Mouse (Mus musculus) MEL (cell line): ENCODE measurements around the gene Fdps. TPM values are rescaled to one million over a fixed set of nuclear protein-coding genes. Genes with fewer than 3 reads are reported as not detected.

ENCODE experiments used
- DNase-seq: peaks from one replicate; pipeline ENCODE4 v3.0.0; 2011; ENCODE audit warnings: low read depth, low spot score
- H3K27ac ChIP-seq: 2 replicates; pipeline ENCODE4 v1.5.1; 2012; ENCODE audit warnings: low read depth, mild to moderate bottlenecking, control low read depth, low read length, moderate library complexity; ENCODE audit not compliant: control insufficient read depth
- H3K27me3 ChIP-seq, 2 experiments: fragments of 150-350 bp in 1 of 2; sonication (generic) in 1 of 2; 2 replicates each; pipeline ENCODE4 v1.6.1; 2012; ENCODE audit warnings: low read length in 2 of 2, mild to moderate bottlenecking in 2 of 2, improper control_type of control experiment in 1 of 2, moderate library complexity in 1 of 2; ENCODE audit not compliant: insufficient read depth in 2 of 2, control insufficient read depth in 1 of 2
- H3K36me3 ChIP-seq, 2 experiments: 2 replicates each; pipeline ENCODE4 v1.6.1; 2012 to 2014; ENCODE audit warnings: low read length in 2 of 2, improper control_type of control experiment in 1 of 2, inconsistent platforms in 1 of 2, mild to moderate bottlenecking in 1 of 2; ENCODE audit not compliant: insufficient read depth in 2 of 2, control insufficient read depth in 1 of 2
- H3K4me1 ChIP-seq, 2 experiments: fragments of 150-350 bp in 1 of 2; sonication (generic) in 1 of 2; 2 replicates each; pipeline ENCODE4 v1.6.1; 2012; ENCODE audit warnings: low read length in 2 of 2, improper control_type of control experiment in 1 of 2, mild to moderate bottlenecking in 1 of 2; ENCODE audit not compliant: insufficient read depth in 2 of 2, control insufficient read depth in 1 of 2
- H3K4me3 ChIP-seq, 2 experiments: fragments of 150-350 bp in 1 of 2; sonication (generic) in 1 of 2; 2 replicates each; pipeline ENCODE4 v1.5.1; 2012; ENCODE audit warnings: low read depth in 2 of 2, low read length in 2 of 2, mild to moderate bottlenecking in 2 of 2, moderate library complexity in 2 of 2, control low read depth in 1 of 2, improper control_type of control experiment in 1 of 2; ENCODE audit not compliant: control insufficient read depth in 1 of 2, insufficient read depth in 1 of 2
- H3K79me2 ChIP-seq: 2 replicates; pipeline ENCODE4 v1.6.1; 2012; ENCODE audit warnings: mild to moderate bottlenecking, low read length, moderate library complexity; ENCODE audit not compliant: control insufficient read depth, poor library complexity, insufficient read depth
- H3K9ac ChIP-seq: 2 replicates; pipeline ENCODE4 v1.6.1; 2012; ENCODE audit warnings: low read depth, mild to moderate bottlenecking, control low read depth, low read length, moderate library complexity; ENCODE audit not compliant: control insufficient read depth, poor library complexity, severe bottlenecking
- H3K9me3 ChIP-seq: fragments of 150-350 bp; sonication (generic); replicated peaks from 2 replicates; pipeline ENCODE4 v1.6.1; 2012; ENCODE audit warnings: mild to moderate bottlenecking, low read length, improper control_type of control experiment, moderate library complexity; ENCODE audit not compliant: insufficient read depth
- BHLHE40 ChIP-seq: IDR thresholded peaks from 2 replicates; pipeline ENCODE4 v1.6.1; 2012; ENCODE audit warnings: low read depth, mild to moderate bottlenecking, inconsistent platforms, low read length, improper control_type of control experiment, borderline replicate concordance
- CHD2 ChIP-seq: IDR thresholded peaks from 2 replicates; pipeline ENCODE4 v1.6.1; 2011; ENCODE audit warnings: low read length, improper control_type of control experiment
- EP300 ChIP-seq, 2 experiments: IDR thresholded peaks; 2 replicates each; pipeline ENCODE4 v1.6.1; 2011; ENCODE audit warnings: improper control_type of control experiment in 2 of 2, low read length in 2 of 2, low read depth in 1 of 2, mild to moderate bottlenecking in 1 of 2
- ETS1 ChIP-seq: IDR thresholded peaks from 2 replicates; pipeline ENCODE4 v1.6.1; 2012; ENCODE audit warnings: low read depth, mild to moderate bottlenecking, inconsistent platforms, low read length, improper control_type of control experiment, moderate library complexity
- GATA1 ChIP-seq: IDR thresholded peaks from 2 replicates; pipeline ENCODE4 v1.6.1; 2011; ENCODE audit warnings: low read depth, low read length, improper control_type of control experiment
- MAX ChIP-seq: IDR thresholded peaks from 2 replicates; pipeline ENCODE4 v1.6.1; 2011; ENCODE audit warnings: low read length, improper control_type of control experiment
- MYC ChIP-seq: IDR thresholded peaks from 2 replicates; pipeline ENCODE4 v1.6.1; 2011; ENCODE audit warnings: low read depth, mild to moderate bottlenecking, low read length, improper control_type of control experiment, moderate library complexity
- NELFE ChIP-seq: IDR thresholded peaks from 2 replicates; pipeline ENCODE4 v1.6.1; 2011; ENCODE audit warnings: low read depth, low read length, improper control_type of control experiment
- POLR2A ChIP-seq, 2 experiments: IDR thresholded peaks; 2 replicates each; pipeline ENCODE4 v1.6.1; 2011 to 2012; ENCODE audit warnings: low read length in 2 of 2, mild to moderate bottlenecking in 2 of 2, control low read depth in 1 of 2, improper control_type of control experiment in 1 of 2, low read depth in 1 of 2, moderate library complexity in 1 of 2; ENCODE audit not compliant: control insufficient read depth in 1 of 2, insufficient read depth in 1 of 2, poor library complexity in 1 of 2
- SMC3 ChIP-seq: IDR thresholded peaks from 2 replicates; pipeline ENCODE4 v1.6.1; 2011; ENCODE audit warnings: low read depth, low read length, improper control_type of control experiment
- UBTF ChIP-seq: IDR thresholded peaks from 2 replicates; pipeline ENCODE4 v1.6.1; 2012; ENCODE audit warnings: low read depth, mild to moderate bottlenecking, inconsistent platforms, low read length, improper control_type of control experiment, moderate library complexity, borderline replicate concordance; ENCODE audit not compliant: insufficient read depth
- USF2 ChIP-seq, 2 experiments: IDR thresholded peaks; 2 replicates each; pipeline ENCODE4 v1.6.1; 2011 to 2012; ENCODE audit warnings: improper control_type of control experiment in 2 of 2, low read length in 2 of 2, borderline replicate concordance in 1 of 2, inconsistent platforms in 1 of 2, low read depth in 1 of 2, mild to moderate bottlenecking in 1 of 2; ENCODE audit not compliant: insufficient read depth in 1 of 2
- ZMIZ1 ChIP-seq: IDR thresholded peaks from 2 replicates; pipeline ENCODE4 v1.6.1; 2012; ENCODE audit warnings: low read depth, mild to moderate bottlenecking, inconsistent platforms, low read length, improper control_type of control experiment, moderate library complexity
- polyA plus RNA-seq, 2 experiments: library from polyadenylated mRNA; stranded (reverse) in 1 of 2; unstranded in 1 of 2; fragments of >175 nt in 1 of 2; fragments of >200 nt in 1 of 2; gene quantifications; 2 replicates each; pipeline versions ENCODE4 v1.2.1 to v1.2.4; 2012; ENCODE audit warnings: low replicate concordance in 2 of 2, low read depth in 1 of 2; ENCODE audit not compliant: insufficient read length in 2 of 2, insufficient read depth in 1 of 2, missing spikeins in 1 of 2
- total RNA-seq: library from RNA; depleted of rRNA; stranded (reverse); fragments of 300-350 nt; gene quantifications from 2 replicates; pipeline ENCODE4 v1.2.3, GENCODE M21; 2012

Gene Fdps
- total and polyA plus RNA-seq, 3 experiments: 226 to 267 TPM; not detected in 1

GRCm38 (mm10) chr3:89102495-89103290 lies 934 bp upstream of the Fdps start:
- peak overlapping the region; percentile 38 to 51 for H3K4me3 ChIP-seq
- H3K36me3 ChIP-seq: peaks cover 0 to 22% of the 10 kb centered on the region in 2 experiments; a peak in 3 of 4 replicates
- peaks cover 11 to 18% of the 10 kb centered on the region in 2 experiments for H3K4me1 ChIP-seq
- H3K79me2 ChIP-seq: peaks cover 10% of the 10 kb centered on the region
- peak overlapping the region; percentile 71 for H3K27ac ChIP-seq
- H3K9ac ChIP-seq: peak overlapping the region; percentile 63
- peak; percentile 81 for DNase-seq
- TF ChIP-seq UBTF (0 out of 2 replicates have a peak, but pooled peaks have one; percentile 7), ETS1 (peak; percentile 4; the same call in 1 of the 2 replicates), GATA1 (no peak), USF2 (IDR thresholded peaks at IDR 0.05; ENCODE audit: borderline replicate concordance in 1 of 2, insufficient read depth in 1 of 2, low read depth in 1 of 2, low read length in 2 of 2) (no peak), MYC (peak; percentile 66), NELFE (no peak), ZMIZ1 (peak; percentile 18; the same call in 1 of the 2 replicates), POLR2A (IDR thresholded peaks at IDR 0.05; ENCODE audit: control insufficient read depth in 1 of 2, insufficient read depth in 1 of 2, low read depth in 1 of 2, low read length in 2 of 2, poor library complexity in 1 of 2) (0 out of 4 replicates have a peak, but pooled peaks of 1 of the 2 experiments have one; percentile 11), SMC3 (no peak; the same call in 1 of the 2 replicates), EP300 (IDR thresholded peaks at IDR 0.05; ENCODE audit: low read depth in 1 of 2, low read length in 2 of 2) (no peak)
- H3K9me3 ChIP-seq: no peaks in the 10 kb centered on the region
- no peaks in the 10 kb centered on the region for H3K27me3 ChIP-seq

- peak; percentile 7; the same call in 1 of the 2 replicates for TF ChIP-seq MAX
- TF ChIP-seq BHLHE40: no peak
- TF ChIP-seq POLR2A (IDR thresholded peaks at IDR 0.05; ENCODE audit: control insufficient read depth in 1 of 2, insufficient read depth in 1 of 2, low read depth in 1 of 2, low read length in 2 of 2, poor library complexity in 1 of 2): 0 out of 4 replicates have a peak, but pooled peaks of 1 of the 2 experiments have one; percentile 0
- TF ChIP-seq ZMIZ1: 0 out of 2 replicates have a peak, but pooled peaks have one; percentile 60
- TF ChIP-seq CHD2: no peak
- Histone ChIP-seq H3K27ac (peak overlapping the region; percentile 42), H3K9ac (peak overlapping the region; percentile 70), H3K9me3 (no peaks in the 10 kb centered on the region), H3K27me3 (no peaks in the 10 kb centered on the region), H3K36me3 (peaks cover 0 to 11% of the 10 kb centered on the region in 2 experiments; a peak in 3 of 4 replicates), H3K79me2 (peaks cover 10% of the 10 kb centered on the region), H3K4me3 (peak overlapping the region; percentile 54 to 80), H3K4me1 (peaks cover 2 to 6% of the 10 kb centered on the region in 2 experiments; a peak in 2 of 4 replicates)
- no peak for DNase-seq
These were observed 324 bp downstream of the Fdps start for GRCm38 (mm10) chr3:89101459-89101811.
